Mouse (Mus musculus) right cerebral cortex, adult 2 months (tissue): Measurements from ENCODE around the gene Grik3.
"Not testable (repeated sequence)": the region's sequence is repeated elsewhere in the genome, so short reads cannot be mapped to it uniquely, and the experiment has no call there.

Experiments
- DNase-seq, 2 experiments: peaks; one replicate each; pipeline ENCODE4 v3.0.0; 2021 to 2022; ENCODE audit warnings: low spot score in 2 of 2

The Grik3 gene

GRCm38 (mm10) chr4:125590241-125590919 lies 99.9 kb downstream of the Grik3 start:
- no peak for DNase-seq

GRCm38 (mm10) chr4:125592663-125593062 lies 102.2 kb downstream of the Grik3 start:
- no peak for DNase-seq

- DNase-seq: no peak
Measured at GRCm38 (mm10) chr4:125595011-125595410, 104.5 kb downstream of the Grik3 start.

- DNase-seq: no peak
Measured at GRCm38 (mm10) chr4:125598677-125599076, 108.2 kb downstream of the Grik3 start.

- DNase-seq: no peak
Measured at GRCm38 (mm10) chr4:125599510-125600005, 109.1 kb downstream of the Grik3 start.

- no peak for DNase-seq
Measured at GRCm38 (mm10) chr4:125600642-125601041, 110.1 kb downstream of the Grik3 start.

GRCm38 (mm10) chr4:125601301-125601700 lies 110.8 kb downstream of the Grik3 start:
- no peak for DNase-seq

- no peak for DNase-seq
Measured at GRCm38 (mm10) chr4:125604494-125604893, 114.0 kb downstream of the Grik3 start.

- DNase-seq: no peak
Measured at GRCm38 (mm10) chr4:125606147-125606546, 115.6 kb downstream of the Grik3 start.

GRCm38 (mm10) chr4:125607397-125608042 lies 117.0 kb downstream of the Grik3 start:
- DNase-seq: no peak

- not testable (repeated sequence) for DNase-seq
Measured at GRCm38 (mm10) chr4:125608896-125609295, 118.4 kb downstream of the Grik3 start.

- no peak for DNase-seq
Measured at GRCm38 (mm10) chr4:125609320-125610306, 119.1 kb downstream of the Grik3 start.

- no peak for DNase-seq
Measured at GRCm38 (mm10) chr4:125617851-125618250, 127.4 kb downstream of the Grik3 start.

- no peak for DNase-seq
Measured at GRCm38 (mm10) chr4:125618524-125619320, 128.2 kb downstream of the Grik3 start.

- DNase-seq: no peak
Measured at GRCm38 (mm10) chr4:125624885-125625678, 134.6 kb downstream of the Grik3 start.

GRCm38 (mm10) chr4:125629544-125629943 lies 139.0 kb downstream of the Grik3 start:
- DNase-seq: peak; percentile 19 to 58

GRCm38 (mm10) chr4:125635037-125635436 lies 144.5 kb downstream of the Grik3 start:
- DNase-seq: no peak

GRCm38 (mm10) chr4:125636616-125637304 lies 146.3 kb downstream of the Grik3 start:
- DNase-seq: peak; percentile 13 to 27

- DNase-seq: no peak
Measured at GRCm38 (mm10) chr4:125637364-125637763, 146.9 kb downstream of the Grik3 start.

- DNase-seq: no peak
Measured at GRCm38 (mm10) chr4:125640520-125640919, 150.0 kb downstream of the Grik3 start.
